Mouse (Mus musculus) liver, embryonic 16.5 days (tissue): ENCODE results near the gene D5Ertd577e. TPM values are rescaled to one million over a fixed set of nuclear protein-coding genes. Genes with fewer than 3 reads are reported as not detected.
"Not testable (repeated sequence)": the region's sequence is repeated elsewhere in the genome, so short reads cannot be mapped to it uniquely, and the experiment has no call there.

Experiments
- ATAC-seq: fragments of 200-750 bp; cut with Nextera tagmentation; 2 replicates; pipeline ENCODE4 v1.8.0; 2017; ENCODE audit warnings: low read depth, mild to moderate bottlenecking, moderate number of reproducible peaks, moderate library complexity
- H3K27ac ChIP-seq: fragments of 300-500 bp; sonication (generic); 2 replicates; pipeline ENCODE4 v1.5.1; 2014; ENCODE audit warnings: mild to moderate bottlenecking, low read length
- H3K27me3 ChIP-seq: fragments of 300-500 bp; sonication (generic); 2 replicates; pipeline ENCODE4 v1.6.1; 2014; ENCODE audit warnings: low read depth, low read length, mixed read lengths; ENCODE audit not compliant: control insufficient read depth, insufficient read depth
- H3K36me3 ChIP-seq: fragments of 300-500 bp; sonication (generic); 2 replicates; pipeline ENCODE4 v1.6.1; 2014; ENCODE audit warnings: mild to moderate bottlenecking; ENCODE audit not compliant: control insufficient read depth, insufficient read depth
- H3K4me1 ChIP-seq: fragments of 300-500 bp; sonication (generic); 2 replicates; pipeline ENCODE4 v1.6.1; 2014; ENCODE audit warnings: low read depth, low read length, mixed read lengths; ENCODE audit not compliant: control insufficient read depth
- H3K4me2 ChIP-seq: fragments of 300-500 bp; sonication (generic); 2 replicates; pipeline ENCODE4 v1.6.1; 2014; ENCODE audit warnings: low read depth, low read length, mixed read lengths
- H3K4me3 ChIP-seq: fragments of 300-500 bp; sonication (generic); 2 replicates; pipeline ENCODE4 v1.5.1; 2014; ENCODE audit warnings: low read depth, mild to moderate bottlenecking, low read length
- H3K9ac ChIP-seq: fragments of 300-500 bp; sonication (generic); 2 replicates; pipeline ENCODE4 v1.6.1; 2014; ENCODE audit warnings: low read depth, low read length
- H3K9me3 ChIP-seq: fragments of 300-500 bp; sonication (generic); replicated peaks from 2 replicates; pipeline ENCODE4 v1.6.1; 2016; ENCODE audit warnings: low read length; ENCODE audit not compliant: control insufficient read depth
- WGBS: fragments of 180-500 bp; shearing (Covaris S2); extraction: QIAGEN DNeasy Blood & Tissue Kit; methylation state at CpG from one replicate; pipeline ENCODE4 v1.1.7; 2014; ENCODE audit not compliant: insufficient replicate concordance; 5-methylcytosine and 5-hydroxymethylcytosine counted together
- polyA plus RNA-seq: library from polyadenylated mRNA; unstranded; fragments of >200 nt; fragmentation: Nextera tagmentation; extraction: Ambion mirVana; gene quantifications from 2 replicates; pipeline ENCODE4 v1.2.1, GENCODE M21; 2015

D5Ertd577e gene
- polyA plus RNA-seq = not detected in 2 replicates

GRCm38 (mm10) chr5:95456506-95456905, at the start of gene D5Ertd577e:
TSS of gene D5Ertd577e (plus strand) at chr5:95456806.
- not testable (repeated sequence) for H3K27ac ChIP-seq, H3K4me3 ChIP-seq, H3K4me2 ChIP-seq, H3K27me3 ChIP-seq, H3K9ac ChIP-seq, ATAC-seq, H3K9me3 ChIP-seq, H3K36me3 ChIP-seq, H3K4me1 ChIP-seq
- WGBS = 23% methylated on average over 1 of the region's 1 CpGs

- not testable (repeated sequence) for H3K9ac ChIP-seq, H3K36me3 ChIP-seq, H3K9me3 ChIP-seq, H3K4me3 ChIP-seq, H3K4me2 ChIP-seq, H3K4me1 ChIP-seq, ATAC-seq, H3K27ac ChIP-seq, H3K27me3 ChIP-seq
Measured at GRCm38 (mm10) chr5:95510458-95510857, 53.9 kb downstream of the D5Ertd577e start, which contains the start of gene Gm3286. TSS of gene Gm3286 (plus strand) at chr5:95510758.

Other genes starting within 250 kb of the D5Ertd577e start
- not detected in 2 replicates for gene Gm10424, start 184.0 kb upstream of the D5Ertd577e start, polyA plus RNA-seq
- not detected in 2 replicates for gene Gm3259, start 150.9 kb upstream of the D5Ertd577e start, polyA plus RNA-seq
- not detected in 2 replicates for gene Gm3286, start 54.0 kb downstream of the D5Ertd577e start, polyA plus RNA-seq
- not detected in 2 replicates for gene Gm7971, start 138.1 kb downstream of the D5Ertd577e start, polyA plus RNA-seq